Mouse (Mus musculus) left cerebral cortex, adult 9 months (tissue): Measurements from ENCODE around the gene Olfml1.

Experiments used
- DNase-seq, 2 experiments: peaks; one replicate each; pipeline ENCODE4 v3.0.0; 2022; ENCODE audit warnings: low spot score in 2 of 2

Olfml1 gene

DNA sequence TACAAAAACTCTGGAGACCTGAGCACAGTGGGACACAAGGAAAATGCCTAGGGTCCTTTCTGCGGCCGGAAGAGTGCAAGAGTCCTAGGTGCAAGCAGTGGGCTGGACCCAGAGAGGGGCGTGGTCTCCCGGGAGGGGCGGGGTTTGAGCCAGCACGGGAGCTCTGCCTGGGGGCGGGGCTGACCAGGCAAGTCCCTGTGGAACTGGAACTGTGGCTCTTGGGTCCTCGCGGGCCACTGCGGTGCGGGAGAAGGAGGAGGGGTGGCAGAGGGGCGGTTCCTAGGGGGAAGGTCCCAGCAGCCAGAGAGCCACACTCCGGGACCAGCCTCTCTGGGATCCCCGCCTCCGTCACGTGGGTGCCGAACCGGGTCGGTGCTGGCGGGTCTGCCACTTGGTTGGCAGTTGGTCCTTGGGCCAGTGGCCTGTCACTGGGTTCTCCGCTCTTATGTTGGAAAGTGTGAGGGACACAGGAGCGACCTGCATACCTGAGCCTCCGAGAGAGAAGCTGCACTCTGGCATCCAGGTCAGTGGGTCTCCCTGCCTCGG is 27.7 kb downstream of the Olfml1 start, which contains the start of gene Ppfibp2:
Ppfibp2 (plus strand) TSS at position 351 of the 546 bp plus-strand sequence.
- peak; percentile 69 to 86 for DNase-seq

DNA sequence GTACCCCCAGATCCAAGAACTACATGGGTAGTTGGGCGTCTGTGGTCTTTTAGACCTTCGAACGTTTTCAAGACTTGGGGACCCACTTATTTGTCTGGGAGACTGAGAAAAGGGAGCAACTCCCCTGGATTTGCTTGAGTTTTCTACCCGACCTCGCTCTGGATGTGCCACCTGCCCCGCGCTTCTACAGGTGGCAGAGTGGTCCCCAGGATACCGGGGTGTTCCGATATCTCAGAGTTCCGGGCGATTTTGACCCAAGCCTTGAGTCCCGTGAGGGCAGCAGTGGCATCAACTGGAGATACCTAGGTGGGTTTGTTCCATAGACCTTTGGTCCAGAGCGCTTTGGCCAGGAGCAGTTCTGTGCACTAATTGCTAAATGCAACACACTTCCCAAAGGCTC is 28.2 kb downstream of the Olfml1 start:
- DNase-seq = no peak

DNA sequence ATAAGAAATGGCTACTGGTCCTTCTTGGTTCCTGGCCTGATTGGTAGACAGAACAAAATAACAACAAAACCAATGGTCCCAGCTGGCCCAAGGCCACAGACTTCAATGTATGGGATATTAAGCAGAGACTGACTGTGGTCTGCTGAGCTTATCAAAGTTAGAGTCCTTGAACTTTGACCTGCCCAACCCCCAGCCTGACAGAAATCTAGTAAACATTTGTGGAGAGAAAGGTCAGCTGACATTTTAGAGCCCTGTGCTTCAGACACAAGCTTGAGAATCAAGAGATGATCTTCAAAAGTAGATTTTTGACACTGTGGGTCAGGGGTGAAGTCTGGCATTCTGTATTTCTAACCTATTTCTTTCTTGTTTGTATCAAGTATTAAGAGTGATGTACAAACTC is 29.5 kb downstream of the Olfml1 start:
- DNase-seq = no peak

DNA sequence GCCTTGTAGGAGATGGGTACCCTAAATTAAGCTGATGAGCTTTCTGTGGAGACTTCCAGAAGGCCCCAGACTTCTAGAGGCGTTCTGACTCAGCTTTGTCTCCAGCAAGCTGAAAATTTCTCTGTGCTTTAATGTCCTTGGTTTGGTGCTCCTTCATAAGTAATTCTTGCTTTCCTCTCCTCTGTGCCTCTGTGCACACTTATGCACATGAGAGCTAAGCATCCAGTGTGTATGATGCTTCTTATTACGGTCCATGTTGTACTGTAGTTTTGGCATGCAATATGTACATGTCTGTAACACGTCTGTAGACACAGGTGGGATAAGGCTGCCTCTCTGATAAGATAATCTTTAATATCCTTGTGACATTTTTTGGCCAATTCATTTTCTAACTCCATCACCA is 30.7 kb downstream of the Olfml1 start:
- DNase-seq = no peak

DNA sequence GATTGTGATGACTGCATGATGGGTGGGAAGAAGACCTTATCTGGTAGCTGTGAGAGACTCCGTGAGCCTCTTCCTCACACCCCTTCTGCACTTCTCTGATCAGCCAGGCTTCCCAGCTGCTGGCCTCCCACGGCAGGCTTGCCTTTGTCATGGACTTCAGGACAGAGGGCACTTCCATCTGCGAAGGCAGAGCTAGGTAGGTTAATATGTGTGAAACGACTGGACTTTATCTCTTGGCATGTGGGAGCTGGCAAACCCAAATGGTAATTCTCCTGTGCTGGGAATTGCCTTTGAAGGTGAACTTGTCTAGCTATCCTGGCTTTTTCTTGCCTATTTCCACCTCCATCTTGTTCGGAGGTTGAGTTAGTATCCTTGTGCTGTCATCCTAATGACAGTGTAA is 33.4 kb downstream of the Olfml1 start:
- DNase-seq = no peak

DNA sequence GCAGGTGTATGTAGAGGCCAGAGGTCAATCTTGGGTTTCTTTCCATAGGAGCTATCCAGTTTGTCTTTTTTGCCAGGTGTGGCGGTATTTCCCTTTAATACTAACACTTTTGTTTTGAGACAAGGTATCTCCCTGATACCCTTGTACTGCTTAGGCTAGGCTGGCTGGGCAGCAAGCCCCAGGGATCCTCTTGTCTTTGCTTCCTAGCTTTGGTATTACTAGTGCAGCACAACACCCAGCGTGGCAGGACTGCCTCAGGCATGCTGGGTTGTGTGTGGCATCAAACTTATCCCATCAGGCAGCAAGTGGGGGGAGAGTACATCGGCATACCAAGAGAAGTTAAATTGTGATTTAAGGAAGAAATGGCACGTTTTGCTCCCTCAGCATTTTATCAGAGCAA is 35.3 kb downstream of the Olfml1 start:
- DNase-seq = no peak

DNA sequence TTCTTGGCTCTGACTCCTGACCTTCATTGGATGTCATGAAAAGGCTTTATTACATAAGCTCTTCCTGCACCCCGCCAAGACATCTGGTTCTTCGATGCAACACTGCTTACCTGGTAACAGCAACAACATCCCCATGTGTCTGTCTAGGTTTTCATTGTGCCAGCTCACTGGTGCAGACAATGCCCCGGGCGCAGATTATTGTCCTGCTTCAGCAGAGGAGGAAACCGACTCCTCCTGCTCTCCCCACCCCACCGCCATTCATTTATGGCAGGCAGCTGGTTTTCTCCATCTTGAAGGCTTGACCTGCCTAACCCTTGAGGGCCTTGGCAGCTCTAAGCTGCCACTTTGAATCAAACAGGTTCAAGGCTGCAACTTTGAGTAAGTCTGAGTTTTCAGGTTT is 35.7 kb downstream of the Olfml1 start:
- no peak for DNase-seq

DNA sequence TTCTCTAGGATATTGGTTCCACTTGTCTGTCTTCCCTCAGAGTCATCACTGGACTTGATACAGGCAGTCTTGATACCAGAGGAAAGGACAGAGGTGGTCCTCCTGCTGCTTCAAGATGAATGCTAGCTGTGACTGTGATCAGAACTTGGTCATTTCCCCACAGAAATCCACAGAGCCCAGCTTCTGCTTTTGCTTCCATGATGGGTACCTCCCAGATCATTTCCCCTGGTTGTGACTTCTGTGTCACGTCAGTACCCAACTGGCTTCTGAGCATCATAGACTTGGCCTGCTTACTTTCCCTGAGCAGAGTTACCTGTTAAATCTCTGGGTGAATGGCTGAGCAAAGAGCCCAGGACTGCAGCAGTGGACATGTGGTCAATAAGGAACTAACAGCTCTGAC is 40.5 kb downstream of the Olfml1 start:
- DNase-seq = no peak

DNA sequence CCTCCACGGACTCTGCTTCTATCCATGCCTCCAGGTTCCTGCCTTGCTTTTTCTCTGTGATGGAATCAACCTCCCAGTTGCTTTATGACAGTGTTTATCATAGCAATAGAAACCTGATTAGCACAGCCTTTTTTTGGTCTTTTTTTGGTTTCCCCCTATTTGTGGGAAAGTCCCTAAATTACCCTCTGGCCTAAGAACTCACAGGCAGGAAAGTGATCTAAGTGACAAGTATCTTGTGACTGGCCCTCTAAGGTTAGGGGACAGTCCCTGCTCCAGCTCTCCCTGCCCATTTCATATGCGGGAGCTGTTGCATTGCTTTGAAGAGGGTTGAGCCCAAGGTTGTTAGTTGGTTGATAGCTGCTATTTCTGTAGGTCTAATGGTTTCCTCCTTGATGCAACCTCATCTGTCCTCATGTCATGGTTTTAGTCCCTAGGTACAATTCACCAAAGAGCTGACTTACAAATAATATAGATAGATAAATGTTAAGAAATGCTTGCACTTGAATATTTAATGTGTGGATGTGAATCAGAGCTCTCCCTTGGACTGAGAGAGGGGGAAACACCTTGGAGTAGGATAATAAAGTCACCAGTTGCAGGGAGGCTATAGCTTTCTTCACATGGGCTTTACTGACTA is 42.5 kb downstream of the Olfml1 start:
- no peak for DNase-seq

DNA sequence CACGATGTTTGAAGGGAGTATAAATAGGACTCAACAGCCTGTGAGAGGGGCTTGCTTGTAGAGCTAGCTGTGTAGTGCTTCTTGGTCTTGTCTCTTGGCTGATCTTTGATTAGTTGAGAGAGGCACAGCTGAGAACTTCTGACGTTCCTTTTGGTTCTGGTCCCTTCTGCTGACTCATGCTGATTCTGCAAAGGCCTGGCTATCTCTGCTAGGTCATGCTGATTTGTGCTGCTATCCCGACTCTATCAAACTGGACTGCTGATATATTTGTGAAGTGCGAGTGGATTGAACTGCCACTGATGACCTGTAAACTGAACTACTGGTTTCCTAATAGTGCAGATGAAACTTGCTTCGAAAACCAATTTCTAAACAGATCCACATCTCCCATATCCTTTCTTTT is 43.6 kb downstream of the Olfml1 start:
- DNase-seq = no peak

DNA sequence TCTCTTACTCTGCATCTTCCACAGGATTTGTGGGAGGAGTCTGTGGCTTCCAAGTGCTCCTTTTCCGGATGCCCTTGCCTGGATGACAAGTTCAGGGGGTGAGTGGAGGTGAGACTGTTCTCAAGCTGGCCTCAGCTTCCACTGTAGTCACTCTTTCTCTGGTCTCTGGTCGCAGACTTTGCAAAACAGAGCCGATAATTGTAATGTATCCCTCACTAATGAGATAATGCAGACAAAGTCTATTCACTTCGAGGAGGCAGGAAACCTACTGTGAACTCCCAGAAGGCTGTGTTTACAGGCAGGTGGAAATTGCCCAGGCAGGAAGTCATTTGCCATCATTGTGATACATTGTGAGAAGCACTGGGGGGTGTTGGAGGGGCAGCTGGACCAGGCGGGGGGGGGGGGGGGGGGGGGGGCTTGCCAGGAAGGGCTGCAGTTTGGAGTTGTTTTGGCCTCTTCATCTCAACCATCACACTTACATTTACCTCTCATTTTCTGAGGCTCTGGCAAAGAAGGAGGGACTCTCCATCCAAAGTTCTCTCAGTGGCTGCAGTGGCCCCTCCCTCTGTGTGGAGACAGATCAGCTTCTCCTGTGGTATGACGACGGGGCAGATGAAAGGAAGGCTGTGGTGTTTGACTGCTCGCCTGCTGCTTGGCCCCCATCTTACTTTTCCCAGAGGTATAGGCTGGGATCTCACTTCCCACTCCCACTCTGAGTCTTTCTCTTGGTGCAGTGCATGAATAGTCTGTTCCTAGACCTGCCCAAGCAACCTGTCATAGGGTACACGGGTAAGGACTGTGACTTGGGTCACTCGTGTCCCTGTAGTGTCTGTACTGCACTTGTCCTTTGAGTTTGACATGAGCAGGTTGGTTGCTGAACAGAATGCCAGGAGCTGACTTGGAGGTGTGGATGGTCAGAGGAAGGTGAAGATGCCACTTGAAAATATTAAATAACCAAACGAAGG is 51.1 kb downstream of the Olfml1 start:
- no peak for DNase-seq

DNA sequence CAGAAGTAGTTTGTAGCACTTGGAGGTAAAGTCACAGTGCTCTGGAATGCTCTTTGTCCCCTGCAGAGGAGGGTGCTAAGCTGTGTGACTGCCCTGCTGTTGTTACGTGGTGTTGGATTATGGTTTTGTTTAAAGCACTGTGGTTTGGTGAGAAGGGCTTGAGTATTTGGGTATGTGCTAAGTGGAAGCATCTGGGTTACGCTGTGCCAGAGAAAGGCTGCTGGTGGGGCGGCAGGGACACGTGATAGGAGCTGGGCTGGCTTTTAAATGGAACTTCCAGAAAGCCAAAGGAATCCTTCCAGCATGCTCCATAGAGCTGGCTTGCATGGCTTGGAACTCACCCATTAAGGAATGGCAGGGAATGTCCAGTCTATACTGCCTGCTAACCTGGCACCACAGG is 52.0 kb downstream of the Olfml1 start:
- no peak for DNase-seq

DNA sequence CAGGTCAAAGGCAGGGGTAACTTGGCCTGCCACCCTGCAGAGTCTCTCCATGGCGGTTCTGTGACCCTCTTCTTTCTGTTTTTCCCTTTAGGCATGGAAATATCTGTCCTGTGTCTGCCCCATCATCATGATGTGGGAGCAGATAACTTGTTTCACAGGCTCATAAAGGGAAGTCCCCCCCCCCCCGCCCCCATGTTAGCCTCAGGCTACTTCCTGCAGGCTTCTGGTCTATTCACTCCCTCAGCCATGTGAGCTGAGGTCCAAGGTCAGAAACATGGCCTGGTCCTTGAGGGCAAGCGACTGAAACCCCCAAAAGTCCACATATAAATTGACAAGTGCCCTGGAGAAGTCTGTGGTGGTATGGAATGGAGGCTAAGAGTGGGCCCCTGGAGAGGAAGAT is 52.9 kb downstream of the Olfml1 start:
- no peak for DNase-seq

DNA sequence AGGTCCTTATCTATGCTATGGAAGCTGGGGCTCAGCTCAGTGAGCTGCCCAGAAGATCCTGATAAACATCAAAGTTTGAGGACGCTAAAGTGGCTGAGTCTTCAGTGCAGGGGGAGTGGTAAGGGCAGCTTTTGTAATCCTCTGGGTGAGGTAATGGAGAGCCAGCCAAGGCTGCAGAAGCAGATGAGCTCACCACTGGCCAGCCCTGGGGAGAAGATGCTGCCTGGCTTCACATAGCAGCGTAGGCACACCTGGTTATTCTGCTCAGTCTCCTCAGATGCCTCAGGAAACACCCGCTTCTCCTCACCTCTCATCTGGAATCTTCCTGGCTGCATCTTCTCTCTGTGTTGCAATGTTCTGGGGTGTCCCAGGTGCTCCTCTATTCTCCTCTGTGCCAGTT is 57.2 kb downstream of the Olfml1 start:
- no peak for DNase-seq

DNA sequence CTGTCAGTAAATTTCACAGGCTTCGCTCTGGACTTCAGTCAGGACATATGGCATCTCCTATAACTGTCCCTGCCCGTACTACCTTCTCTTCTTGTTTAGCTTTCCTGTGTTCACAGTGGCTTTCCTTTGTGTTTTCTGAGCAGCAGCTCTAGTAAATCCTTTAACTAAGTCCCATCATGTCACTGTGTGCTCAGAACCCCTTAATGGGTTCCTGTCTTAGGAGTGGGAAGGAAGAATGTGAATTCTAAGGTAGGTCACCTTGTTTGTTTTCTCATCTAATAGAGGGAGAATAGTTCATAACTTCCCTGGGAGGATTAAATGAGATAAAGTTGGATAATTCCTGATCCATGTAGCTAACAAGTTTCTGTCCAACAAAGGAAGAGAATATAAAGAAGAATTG is 57.8 kb downstream of the Olfml1 start, which contains the start of gene 5330417H12Rik:
5330417H12Rik (minus strand) TSS at position 101 of the 400 bp plus-strand sequence.
- DNase-seq = no peak

DNA sequence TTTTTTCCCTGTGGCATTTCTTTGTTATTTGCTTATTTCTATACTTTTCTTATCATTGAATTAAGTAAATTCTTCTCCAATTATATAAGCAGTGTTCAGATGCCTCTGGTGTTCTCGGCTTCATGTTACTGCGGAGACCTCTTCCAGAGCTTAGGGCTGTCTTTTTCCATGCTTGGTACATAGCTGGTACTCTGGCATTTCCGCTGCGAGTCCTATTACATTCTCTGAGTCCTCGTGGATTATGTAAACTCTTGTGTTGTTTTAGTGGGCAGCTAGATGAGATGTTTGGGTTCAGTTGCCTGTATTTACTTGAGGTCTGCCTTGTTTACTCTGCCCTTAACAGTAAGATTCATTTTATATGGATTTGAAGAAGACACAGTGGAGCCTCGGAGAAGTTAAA is 58.5 kb downstream of the Olfml1 start:
- no peak for DNase-seq

DNA sequence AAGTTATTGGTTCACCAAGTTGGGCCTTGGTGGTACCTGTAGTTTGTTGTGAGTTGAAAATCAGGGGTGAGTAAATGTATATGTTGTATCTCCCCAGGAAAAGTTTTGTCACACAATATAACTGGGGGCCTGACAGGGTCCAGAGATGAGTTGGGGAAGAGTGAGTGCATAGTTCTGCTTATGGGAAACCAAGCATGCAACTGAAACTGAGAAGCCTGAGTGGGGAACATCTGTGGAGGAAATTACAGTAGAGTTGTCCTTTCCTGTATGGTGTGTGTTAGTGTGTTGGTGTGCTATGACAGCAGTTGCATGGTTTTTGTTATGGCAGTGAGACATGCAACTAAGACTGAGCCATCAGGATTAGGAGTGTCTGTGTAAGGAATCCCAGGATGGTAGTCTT is 61.1 kb downstream of the Olfml1 start:
- no peak for DNase-seq

DNA sequence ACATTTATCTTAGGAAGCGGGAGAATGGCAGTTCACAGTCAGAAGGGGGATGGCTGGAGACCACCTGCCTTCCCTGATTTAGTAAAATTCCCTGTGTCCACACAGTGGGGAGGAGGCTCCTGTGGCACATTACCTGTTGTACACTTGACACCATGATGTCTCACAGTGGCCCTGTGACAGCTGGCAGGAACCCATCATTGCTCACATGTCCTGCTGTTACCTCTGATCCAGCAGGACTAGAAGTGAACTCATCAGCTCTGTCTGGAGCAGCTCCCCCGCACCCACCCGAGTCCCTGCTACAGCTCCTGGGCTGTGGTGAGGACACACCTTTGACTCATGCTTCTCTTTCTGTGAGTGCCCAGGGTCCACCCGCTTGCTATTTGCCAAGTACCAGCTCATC is 66.0 kb downstream of the Olfml1 start:
- no peak for DNase-seq

DNA sequence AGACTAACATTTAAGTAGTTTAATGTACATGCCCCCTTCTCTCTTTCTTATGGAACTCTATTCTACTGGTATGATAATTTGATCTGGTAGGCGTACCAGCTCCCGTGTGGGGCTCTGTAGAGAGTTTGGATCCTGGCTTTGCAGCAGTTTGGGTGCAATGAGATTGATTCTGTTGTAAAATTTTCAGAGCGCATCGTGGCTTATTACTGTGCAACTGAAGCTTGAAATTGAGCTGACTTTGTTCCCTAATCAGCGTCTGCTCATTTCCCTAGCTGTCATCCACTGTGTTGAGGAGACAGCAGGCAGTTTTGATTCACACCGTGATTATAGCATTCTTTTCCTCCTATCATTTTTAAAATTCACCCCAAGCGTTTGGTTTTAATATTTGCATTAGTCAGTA is 70.2 kb downstream of the Olfml1 start:
- no peak for DNase-seq

DNA sequence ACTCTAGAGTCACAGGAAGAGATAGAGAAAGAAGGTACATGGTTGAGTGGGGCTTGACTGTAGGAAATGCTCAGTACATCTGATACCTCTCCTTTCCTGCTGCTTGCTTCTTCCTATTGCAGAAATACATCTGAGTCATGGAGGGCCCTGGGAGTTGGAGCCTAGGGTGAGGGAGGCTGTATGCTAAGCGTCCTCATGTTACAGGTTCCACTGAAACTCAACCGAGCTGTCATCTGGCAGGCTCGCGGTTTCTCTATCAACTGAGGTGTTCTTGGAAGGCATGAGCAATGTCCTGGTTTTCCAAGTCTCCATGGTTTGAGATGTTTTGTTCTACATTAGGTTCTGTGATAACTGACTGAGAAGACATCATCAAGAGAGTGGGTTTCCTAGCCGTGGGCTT is 70.8 kb downstream of the Olfml1 start:
- no peak for DNase-seq
